Mouse (Mus musculus): ENCODE measurements around the gene Kcnab2. TPM values are rescaled to one million over a fixed set of nuclear protein-coding genes. Genes with fewer than 3 reads are reported as not detected.
A peak's percentile ranks its signal among the peaks of the same experiment; 100 is the strongest.

Gene Kcnab2
- polyA plus RNA-seq, 1 experiment from 2014 or later: 2.0 TPM

- peak; percentile 60; the same call in 1 of the 2 replicates for ATAC-seq
- 0 out of 2 replicates have a peak, but pooled peaks cover 7% of the 10 kb centered on the region for H3K27me3 ChIP-seq (replicated peaks; ENCODE audit: control insufficient read depth, insufficient read depth, low read length)
- 0 out of 2 replicates have a peak, but pooled peaks have one; percentile 5 for TF ChIP-seq CTCF (IDR thresholded peaks at IDR 0.05; ENCODE audit: low read depth)
- no peaks in the 10 kb centered on the region for H3K9me3 ChIP-seq (ENCODE audit: control insufficient read depth)
- 1% methylated on average over 24 of the region's 24 CpGs for WGBS
- H3K36me3 ChIP-seq (ENCODE audit: control insufficient read depth, insufficient read depth): no peaks in the 10 kb centered on the region
- H3K9ac ChIP-seq (ENCODE audit: low read depth, low read length): no peak overlapping the region
- H3K4me2 ChIP-seq (replicated peaks; ENCODE audit: low read depth): peak overlapping the region; percentile 51
- no peaks in the 10 kb centered on the region for H3K4me1 ChIP-seq (replicated peaks; ENCODE audit: control insufficient read depth, insufficient read depth, low read length)
- no peak overlapping the region for H3K4me3 ChIP-seq (ENCODE audit: low read depth, low read length)
- no peak overlapping the region for H3K27ac ChIP-seq (ENCODE audit: low read depth, low read length)
Measured at GRCm38 (mm10) chr4:152360855-152361254, 116.8 kb downstream of the Kcnab2 start.

DNA sequence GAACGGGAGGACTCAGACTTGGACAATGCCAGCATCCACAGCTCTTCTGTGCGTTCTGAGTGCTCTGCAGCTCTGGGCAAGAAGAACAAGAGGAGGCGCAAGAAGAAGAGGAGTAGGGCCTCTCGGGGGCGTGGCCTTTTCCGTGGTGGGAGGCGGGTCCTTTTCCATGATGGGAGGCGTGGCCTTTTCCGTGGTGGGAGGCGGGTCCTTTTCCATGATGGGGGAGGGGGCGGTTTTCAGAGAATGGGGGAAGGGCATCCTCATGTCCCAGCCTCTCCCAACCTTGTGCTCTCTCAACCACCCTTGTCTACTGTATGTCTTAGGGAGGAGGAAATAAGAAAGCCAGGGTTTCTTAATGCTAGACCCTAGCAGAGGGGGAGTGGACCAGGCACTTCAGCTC is 118.0 kb downstream of the Kcnab2 start:
- Histone ChIP-seq H3K27ac (ENCODE audit: low read depth, low read length) (no peak overlapping the region), H3K4me2 (replicated peaks; ENCODE audit: low read depth) (no peak overlapping the region), H3K36me3 (ENCODE audit: control insufficient read depth, insufficient read depth) (no peaks in the 10 kb centered on the region), H3K4me3 (ENCODE audit: low read depth, low read length) (no peak overlapping the region), H3K9ac (ENCODE audit: low read depth, low read length) (no peak overlapping the region), H3K9me3 (ENCODE audit: control insufficient read depth) (no peaks in the 10 kb centered on the region), H3K27me3 (replicated peaks; ENCODE audit: control insufficient read depth, insufficient read depth, low read length) (0 out of 2 replicates have a peak, but pooled peaks cover 7% of the 10 kb centered on the region), H3K4me1 (replicated peaks; ENCODE audit: control insufficient read depth, insufficient read depth, low read length) (no peaks in the 10 kb centered on the region)
- ATAC-seq: no peak
- WGBS: 9% methylated on average over 10 of the region's 11 CpGs
- TF ChIP-seq CTCF (IDR thresholded peaks at IDR 0.05; ENCODE audit: low read depth): no peak

DNA sequence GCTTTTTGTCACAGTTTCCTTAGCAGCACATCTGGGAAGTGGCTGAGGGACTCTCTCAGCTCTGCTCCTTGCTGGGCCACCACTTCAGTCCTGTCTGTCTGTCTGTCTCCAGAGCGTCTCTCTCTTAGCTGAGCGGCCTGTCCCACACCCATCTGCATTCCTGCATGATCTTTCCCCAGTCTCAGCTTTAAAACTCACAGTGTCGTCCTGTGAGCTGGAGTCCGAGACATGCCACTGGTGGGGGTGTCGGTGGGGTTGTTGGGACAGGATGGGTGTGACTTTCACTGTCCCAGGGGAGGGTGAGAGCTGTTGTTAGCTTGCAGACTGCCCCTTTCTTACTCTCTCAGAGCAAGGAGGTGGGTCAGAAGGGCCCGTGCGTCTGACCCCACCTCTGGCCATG is 122.0 kb downstream of the Kcnab2 start:
- no peaks in the 10 kb centered on the region for H3K36me3 ChIP-seq (ENCODE audit: control insufficient read depth, insufficient read depth)
- no peak overlapping the region for H3K27ac ChIP-seq (ENCODE audit: low read depth, low read length)
- no peaks in the 10 kb centered on the region; the same call in 1 of the 2 replicates for H3K4me1 ChIP-seq (replicated peaks; ENCODE audit: control insufficient read depth, insufficient read depth, low read length)
- H3K9ac ChIP-seq (ENCODE audit: low read depth, low read length): no peak overlapping the region
- no peak for TF ChIP-seq CTCF (IDR thresholded peaks at IDR 0.05; ENCODE audit: low read depth)
- no peak for ATAC-seq
- 0 out of 2 replicates have a peak, but pooled peaks cover 7% of the 10 kb centered on the region for H3K27me3 ChIP-seq (replicated peaks; ENCODE audit: control insufficient read depth, insufficient read depth, low read length)
- H3K4me2 ChIP-seq (replicated peaks; ENCODE audit: low read depth): no peak overlapping the region
- H3K9me3 ChIP-seq (ENCODE audit: control insufficient read depth): no peaks in the 10 kb centered on the region
- H3K4me3 ChIP-seq (ENCODE audit: low read depth, low read length): no peak overlapping the region
- 70% methylated on average over 7 of the region's 7 CpGs for WGBS

- Histone ChIP-seq H3K4me1 (replicated peaks; ENCODE audit: control insufficient read depth, insufficient read depth, low read length) (no peaks in the 10 kb centered on the region; the same call in 1 of the 2 replicates), H3K36me3 (ENCODE audit: control insufficient read depth, insufficient read depth) (no peaks in the 10 kb centered on the region), H3K27me3 (replicated peaks; ENCODE audit: control insufficient read depth, insufficient read depth, low read length) (peaks cover 10% of the 10 kb centered on the region; the same call in 1 of the 2 replicates), H3K4me2 (replicated peaks; ENCODE audit: low read depth) (no peak overlapping the region), H3K9ac (ENCODE audit: low read depth, low read length) (no peak overlapping the region), H3K9me3 (ENCODE audit: control insufficient read depth) (no peaks in the 10 kb centered on the region), H3K4me3 (ENCODE audit: low read depth, low read length) (no peak overlapping the region), H3K27ac (ENCODE audit: low read depth, low read length) (no peak overlapping the region)
- ATAC-seq: no peak
- 71% methylated on average over 14 of the region's 14 CpGs for WGBS
- no peak for TF ChIP-seq CTCF (IDR thresholded peaks at IDR 0.05; ENCODE audit: low read depth)
Measured at GRCm38 (mm10) chr4:152353886-152354637, 123.6 kb downstream of the Kcnab2 start.

GRCm38 (mm10) chr4:152351422-152352305 is 126.0 kb downstream of the Kcnab2 start:
- H3K36me3 ChIP-seq (ENCODE audit: control insufficient read depth, insufficient read depth): no peaks in the 10 kb centered on the region
- H3K4me3 ChIP-seq (ENCODE audit: low read depth, low read length): no peak overlapping the region
- peaks cover 10% of the 10 kb centered on the region; the same call in 1 of the 2 replicates for H3K27me3 ChIP-seq (replicated peaks; ENCODE audit: control insufficient read depth, insufficient read depth, low read length)
- 10% methylated on average over 14 of the region's 14 CpGs for WGBS
- no peak overlapping the region for H3K4me2 ChIP-seq (replicated peaks; ENCODE audit: low read depth)
- no peak overlapping the region for H3K27ac ChIP-seq (ENCODE audit: low read depth, low read length)
- no peak for TF ChIP-seq CTCF (IDR thresholded peaks at IDR 0.05; ENCODE audit: low read depth)
- no peaks in the 10 kb centered on the region for H3K9me3 ChIP-seq (ENCODE audit: control insufficient read depth)
- ATAC-seq: no peak
- H3K4me1 ChIP-seq (replicated peaks; ENCODE audit: control insufficient read depth, insufficient read depth, low read length): no peaks in the 10 kb centered on the region; the same call in 1 of the 2 replicates
- H3K9ac ChIP-seq (ENCODE audit: low read depth, low read length): no peak overlapping the region
